Mouse (Mus musculus) E14TG2a.4 (cell line): ENCODE data around the gene Gucd1.
A peak's percentile ranks its signal among the peaks of the same experiment; 100 is the strongest.

Source experiments
- H3K27me3 ChIP-seq: 2 replicates; pipeline ENCODE4 v1.6.1; 2014; ENCODE audit warnings: low read length, control low read depth; ENCODE audit not compliant: insufficient read depth
- H3K36me3 ChIP-seq: 2 replicates; pipeline ENCODE4 v1.6.1; 2014; ENCODE audit warnings: low read length, control low read depth; ENCODE audit not compliant: insufficient read depth
- H3K4me1 ChIP-seq: replicated peaks from 2 replicates; pipeline ENCODE4 v1.6.1; 2014; ENCODE audit warnings: low read depth, low read length, control low read depth
- H3K4me3 ChIP-seq: replicated peaks from 2 replicates; pipeline ENCODE4 v1.5.1; 2014; ENCODE audit warnings: mild to moderate bottlenecking, low read length
- H3K9me3 ChIP-seq: 2 replicates; pipeline ENCODE4 v1.6.1; 2014; ENCODE audit warnings: low read length, control low read depth
- CTCF ChIP-seq: conservative IDR thresholded peaks from 2 replicates; pipeline ENCODE4 v1.5.1; 2014; ENCODE audit warnings: low read length
- NANOG ChIP-seq: IDR thresholded peaks from 2 replicates; pipeline ENCODE4 v1.6.1; 2014; ENCODE audit warnings: borderline replicate concordance, low read length, mixed read lengths
- POU5F1 ChIP-seq: IDR thresholded peaks from 2 replicates; pipeline ENCODE4 v1.6.1; 2014; ENCODE audit warnings: low read length, borderline replicate concordance

Gene Gucd1

DNA sequence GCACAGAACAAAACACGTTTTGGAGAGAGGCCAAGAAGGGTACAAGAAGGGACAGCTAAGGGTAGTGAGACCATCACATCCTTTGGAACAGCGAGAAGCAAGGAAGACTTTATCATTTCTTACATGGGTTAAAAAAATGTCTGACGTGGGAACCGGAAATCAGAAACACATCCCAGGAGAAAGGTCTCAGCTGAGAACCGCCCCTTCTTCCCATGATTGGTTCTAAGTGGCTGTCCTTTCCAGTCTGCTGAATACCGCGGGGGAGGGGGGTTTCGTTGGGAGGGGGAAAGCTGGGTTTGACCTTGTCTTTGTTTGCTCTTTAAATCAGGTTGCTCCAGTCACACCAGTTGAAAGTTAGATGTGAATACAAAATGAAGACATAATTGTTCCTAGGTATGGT lies 72.7 kb downstream of the Gucd1 start:
- Histone ChIP-seq H3K4me1 (peaks cover 34% of the 10 kb centered on the region), H3K4me3 (no peak overlapping the region)

DNA sequence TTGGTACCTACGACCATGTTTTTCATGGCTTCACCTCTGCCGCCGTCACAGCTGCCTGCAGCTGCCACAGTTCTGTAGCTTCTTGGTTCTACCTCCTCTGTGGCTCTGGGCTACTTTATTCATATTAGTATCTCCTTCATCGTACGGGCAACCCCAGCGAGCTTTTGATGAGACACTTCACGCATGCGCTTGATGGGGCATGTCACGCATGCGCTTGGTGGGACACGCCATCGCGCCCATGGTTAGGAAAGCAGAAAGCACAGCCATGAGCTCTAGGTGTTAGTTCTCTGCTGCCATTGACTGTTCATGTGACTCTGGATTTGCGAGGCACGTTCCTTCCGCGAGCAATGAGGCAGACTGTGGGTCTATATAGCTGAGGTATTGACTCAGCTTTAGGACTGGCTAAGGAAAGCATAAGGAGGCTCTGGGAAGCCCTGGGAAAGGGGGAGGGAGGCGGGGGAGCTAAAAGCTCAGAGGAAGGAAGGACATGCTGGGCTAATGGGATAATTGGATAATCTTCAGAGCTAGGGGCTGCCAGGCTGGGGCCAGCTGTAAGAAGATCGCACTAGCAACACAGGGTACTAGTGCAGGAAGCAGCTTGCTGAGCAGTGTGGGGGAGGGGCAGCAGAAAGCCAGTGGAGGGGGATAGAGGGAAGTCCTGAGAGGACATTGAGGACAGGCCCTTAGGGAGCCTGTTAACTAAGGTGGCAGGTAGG lies 73.5 kb downstream of the Gucd1 start:
- Histone ChIP-seq H3K4me1 (peaks cover 34% of the 10 kb centered on the region), H3K9me3 (no peaks in the 10 kb centered on the region), H3K27me3 (peaks cover 30% of the 10 kb centered on the region), H3K4me3 (peak overlapping the region; percentile 35; the same call in 1 of the 2 replicates), H3K36me3 (no peaks in the 10 kb centered on the region)
- no peak for TF ChIP-seq CTCF
- no peak for TF ChIP-seq NANOG
- no peak for TF ChIP-seq POU5F1

More for the DNA sequence above, 72.7 kb downstream of the Gucd1 start:
- H3K9me3 ChIP-seq, result no peaks in the 10 kb centered on the region
- TF ChIP-seq NANOG, result no peak
- no peak for TF ChIP-seq POU5F1
- TF ChIP-seq CTCF, result no peak
- H3K36me3 ChIP-seq, result no peaks in the 10 kb centered on the region
- peaks cover 30% of the 10 kb centered on the region for H3K27me3 ChIP-seq

DNA sequence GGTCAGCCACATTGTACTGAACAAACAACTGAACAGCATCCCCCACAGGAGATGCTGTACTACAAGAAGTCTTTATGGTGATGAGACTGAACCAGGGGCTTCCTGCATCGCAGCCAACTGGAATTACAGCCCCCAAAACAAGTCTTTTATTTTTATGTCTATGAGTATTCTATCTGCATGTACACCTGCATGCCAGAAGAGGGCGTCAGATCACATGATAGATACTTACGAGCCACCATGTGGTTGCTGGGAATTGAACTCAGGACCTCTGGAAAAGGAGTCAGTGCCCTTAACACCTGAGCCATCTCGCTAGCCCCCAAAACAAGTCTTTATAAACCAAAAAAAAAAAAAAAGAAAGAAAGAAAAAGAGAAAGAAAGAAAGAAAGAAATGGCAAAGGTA lies 74.8 kb downstream of the Gucd1 start:
- Histone ChIP-seq H3K36me3 (no peaks in the 10 kb centered on the region), H3K9me3 (no peaks in the 10 kb centered on the region), H3K4me1 (peaks cover 34% of the 10 kb centered on the region), H3K27me3 (peaks cover 26% of the 10 kb centered on the region), H3K4me3 (no peak overlapping the region)
- TF ChIP-seq CTCF, result peak; percentile 28
- no peak for TF ChIP-seq NANOG

DNA sequence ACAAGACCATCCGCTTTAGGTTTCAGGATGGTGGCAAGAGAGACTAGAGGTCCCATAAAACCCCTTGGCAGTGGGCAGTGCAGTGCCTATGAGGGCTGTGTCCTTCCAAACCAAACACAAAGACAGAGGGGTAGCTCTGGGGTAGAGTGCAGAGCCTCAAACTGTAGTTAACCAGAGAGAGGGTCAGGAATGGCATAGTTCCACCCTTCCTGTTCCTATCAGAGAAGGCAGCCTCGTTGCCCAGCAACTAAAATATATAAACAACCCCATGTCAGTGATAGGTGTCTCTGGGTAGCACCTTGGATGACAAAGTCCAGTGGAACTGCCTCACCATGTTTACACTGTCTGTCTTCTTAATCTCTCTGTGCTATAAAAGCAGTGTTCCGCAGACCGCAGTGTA lies 76.0 kb downstream of the Gucd1 start:
- no peak for TF ChIP-seq CTCF
- TF ChIP-seq NANOG, result no peak
- no peak for TF ChIP-seq POU5F1
- peaks cover 27% of the 10 kb centered on the region for H3K4me1 ChIP-seq
- no peak overlapping the region for H3K4me3 ChIP-seq
- H3K36me3 ChIP-seq, result no peaks in the 10 kb centered on the region
- no peaks in the 10 kb centered on the region for H3K9me3 ChIP-seq
- H3K27me3 ChIP-seq, result peaks cover 25% of the 10 kb centered on the region

DNA sequence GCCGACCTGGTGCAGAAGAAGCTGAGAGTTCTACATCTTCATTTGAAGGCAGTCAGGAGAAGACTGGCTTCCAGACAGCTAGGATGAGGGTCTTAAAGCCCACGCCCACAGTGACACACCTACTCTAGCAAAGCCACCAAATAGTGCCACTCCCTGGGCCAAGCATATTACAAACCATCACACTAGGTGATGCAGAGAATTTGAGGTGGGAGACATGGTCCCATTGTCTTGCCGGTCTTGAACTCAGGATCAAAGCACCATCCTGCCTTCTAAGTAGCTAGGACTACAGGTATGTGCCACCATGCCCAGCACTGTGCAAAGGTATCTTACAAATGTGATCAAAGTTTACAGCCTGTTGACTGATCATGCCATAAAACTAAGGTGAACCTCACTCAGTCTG lies 77.0 kb downstream of the Gucd1 start:
- Histone ChIP-seq H3K27me3 (peaks cover 24% of the 10 kb centered on the region), H3K9me3 (no peaks in the 10 kb centered on the region), H3K4me1 (peaks cover 21% of the 10 kb centered on the region), H3K36me3 (no peaks in the 10 kb centered on the region), H3K4me3 (no peak overlapping the region)
- TF ChIP-seq POU5F1 (no peak), NANOG (no peak), CTCF (no peak)

DNA sequence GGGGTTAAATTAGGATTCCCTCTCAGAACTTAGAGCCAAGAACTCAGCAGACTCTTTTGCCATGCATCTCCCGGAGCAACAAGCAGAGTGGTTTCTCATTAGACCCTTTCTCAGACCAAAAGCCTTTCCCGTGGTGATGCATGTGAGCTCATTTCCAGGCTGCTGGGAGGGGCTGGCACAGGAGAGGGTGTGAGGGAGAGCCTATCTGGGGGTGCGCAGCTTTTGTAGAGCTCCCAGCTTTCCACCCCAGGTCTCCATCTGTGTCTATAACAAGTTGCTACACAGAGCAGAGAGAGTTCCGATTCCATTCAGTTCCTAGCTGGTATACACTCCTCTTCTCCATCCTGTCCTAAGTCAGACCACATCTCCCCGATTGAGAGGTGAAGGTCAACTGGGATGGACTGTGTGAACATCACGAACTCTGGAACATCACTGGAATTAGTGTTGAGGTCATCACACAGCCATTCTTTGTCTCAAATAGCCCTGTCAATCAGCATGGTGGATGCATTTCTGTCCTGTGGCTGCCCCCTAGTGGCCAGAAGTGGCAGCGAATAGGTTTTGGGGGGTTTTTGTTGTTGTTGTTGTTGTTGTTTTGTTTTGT lies 78.5 kb downstream of the Gucd1 start:
- Histone ChIP-seq H3K4me1 (peaks cover 10% of the 10 kb centered on the region), H3K36me3 (no peaks in the 10 kb centered on the region), H3K4me3 (no peak overlapping the region), H3K27me3 (peaks cover 13% of the 10 kb centered on the region), H3K9me3 (no peaks in the 10 kb centered on the region)
- TF ChIP-seq POU5F1, result no peak
- peak; percentile 93 for TF ChIP-seq CTCF
- no peak for TF ChIP-seq NANOG

DNA sequence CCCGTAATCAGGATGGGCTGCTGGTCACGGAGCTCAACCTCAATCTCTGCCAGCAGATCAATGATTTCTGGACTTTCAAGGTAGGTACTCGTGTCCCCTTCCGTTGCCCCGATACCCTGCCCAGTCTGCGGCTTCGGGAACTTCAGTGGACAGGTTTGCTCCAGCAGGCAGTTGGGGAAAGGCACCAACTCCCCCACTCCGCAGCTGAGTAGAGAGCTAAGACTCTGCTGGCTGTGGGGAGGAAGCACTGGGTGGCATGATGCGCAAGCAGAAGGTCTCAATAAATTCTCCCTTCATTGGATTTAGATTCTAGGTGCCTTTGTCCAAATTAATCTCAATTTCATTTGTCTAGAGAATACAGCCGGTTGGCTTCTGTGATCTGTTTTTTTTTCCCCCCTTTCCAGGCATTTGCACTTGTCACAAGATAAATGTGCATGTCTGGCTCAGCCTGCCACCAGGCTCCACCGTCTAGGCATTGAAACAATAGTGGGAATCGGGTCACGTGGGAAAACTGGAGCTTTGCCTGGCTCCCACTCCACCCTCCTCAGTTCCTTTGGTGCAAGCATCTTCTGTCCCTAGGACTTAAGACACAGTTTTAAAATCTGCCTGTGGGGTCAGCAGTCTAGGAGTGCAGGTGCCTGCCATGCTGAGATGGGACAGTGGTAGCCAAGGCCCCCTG lies 79.5 kb downstream of the Gucd1 start:
- H3K9me3 ChIP-seq, result no peaks in the 10 kb centered on the region
- H3K27me3 ChIP-seq, result peaks cover 6% of the 10 kb centered on the region
- no peaks in the 10 kb centered on the region for H3K36me3 ChIP-seq
- no peak overlapping the region for H3K4me3 ChIP-seq
- TF ChIP-seq CTCF, result no peak
- TF ChIP-seq NANOG, result no peak
- TF ChIP-seq POU5F1, result no peak
- H3K4me1 ChIP-seq, result no peaks in the 10 kb centered on the region

DNA sequence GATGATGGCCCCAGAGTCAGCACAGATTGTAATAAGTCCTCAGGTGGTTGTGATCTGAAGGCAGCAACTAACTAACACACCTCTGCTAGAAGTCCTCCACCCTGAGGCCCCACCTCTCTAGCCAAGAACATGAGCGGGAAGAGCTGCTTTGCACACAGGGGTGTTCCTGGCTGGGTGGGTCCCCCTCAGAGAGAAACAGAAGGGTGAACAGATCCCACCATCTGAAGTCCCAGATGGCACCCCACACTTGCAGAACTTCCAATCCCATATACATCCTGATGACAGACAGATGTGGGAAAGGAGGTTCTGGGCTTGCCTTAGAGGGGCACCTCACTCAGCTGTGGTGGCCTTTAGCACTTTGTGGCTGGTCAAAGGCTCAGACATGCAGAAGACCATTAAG lies 80.5 kb downstream of the Gucd1 start:
- Histone ChIP-seq H3K4me3 (no peak overlapping the region), H3K4me1 (no peaks in the 10 kb centered on the region)

More for the DNA sequence above, 80.5 kb downstream of the Gucd1 start:
- TF ChIP-seq NANOG (no peak), CTCF (no peak), POU5F1 (no peak)
- Histone ChIP-seq H3K27me3 (peaks cover 6% of the 10 kb centered on the region), H3K36me3 (no peaks in the 10 kb centered on the region), H3K9me3 (no peaks in the 10 kb centered on the region)
